Mouse (Mus musculus) left cerebral cortex, postnatal 4 days (tissue): ENCODE data around the gene Olfr1220. TPM values are rescaled to one million over a fixed set of nuclear protein-coding genes. Genes with fewer than 3 reads are reported as not detected.

Source experiments
- DNase-seq: peaks from one replicate; pipeline ENCODE4 v3.0.0-alpha.2; 2022
- intact Hi-C: fragments of 180-260 bp; cut with DNase I; formaldehyde crosslinking; loops from one replicate; pipeline ENCODE4 v1.15.1; 2025
- total RNA-seq, 2 experiments: library from RNA; stranded (reverse); gene quantifications; 2 replicates each; pipeline ENCODE4 v1.2.3; 2021

Olfr1220 gene
- not detected for total RNA-seq

GRCm38 (mm10) chr2:89106735-89107134 lies at the start of gene Olfr1220:
Gene Olfr1220, minus strand, starts transcription at chr2:89106835.
- intact Hi-C loops = no loop called here
- DNase-seq = no peak

- no peak for DNase-seq
- intact Hi-C loops = no loop called here
Observed at GRCm38 (mm10) chr2:89151460-89151859, 44.8 kb upstream of the Olfr1220 start, which contains the start of gene Olfr1223. Gene Olfr1223, minus strand, starts transcription at chr2:89151560.

- intact Hi-C loops = no loop called here
- no peak for DNase-seq
Observed at GRCm38 (mm10) chr2:89132954-89133353, 26.3 kb upstream of the Olfr1220 start, which contains the start of gene Olfr1222. Gene Olfr1222, minus strand, starts transcription at chr2:89133054.

GRCm38 (mm10) chr2:89117183-89117582 lies 10.5 kb upstream of the Olfr1220 start, which contains the start of gene Olfr1221:
Gene Olfr1221, minus strand, starts transcription at chr2:89117283.
- DNase-seq = no peak
- intact Hi-C loops = no loop called here

- DNase-seq = no peak
Observed at GRCm38 (mm10) chr2:89105651-89106050, 984 bp downstream of the Olfr1220 start.

GRCm38 (mm10) chr2:89093848-89094247 lies 12.8 kb downstream of the Olfr1220 start:
- DNase-seq = no peak
- intact Hi-C loops = no loop called here

More at GRCm38 (mm10) chr2:89105651-89106050, 984 bp downstream of the Olfr1220 start:
- intact Hi-C loops = no loop called here

- intact Hi-C loops = no loop called here
- DNase-seq = no peak
Observed at GRCm38 (mm10) chr2:89083413-89083812, 23.2 kb downstream of the Olfr1220 start, which contains the start of gene Olfr1219. Gene Olfr1219, minus strand, starts transcription at chr2:89083513.

- DNase-seq = no peak
- intact Hi-C loops = no loop called here
Observed at GRCm38 (mm10) chr2:89081487-89081886, 25.1 kb downstream of the Olfr1220 start.

- intact Hi-C loops = no loop called here
- no peak for DNase-seq
Observed at GRCm38 (mm10) chr2:89061087-89061486, 45.5 kb downstream of the Olfr1220 start, which contains the start of gene Olfr1218. Gene Olfr1218, minus strand, starts transcription at chr2:89061187.

Other genes starting within 250 kb of the Olfr1220 start
- not detected for gene Olfr1206, start 243.6 kb downstream of the Olfr1220 start, total RNA-seq
- gene Olfr1208, start 204.5 kb downstream of the Olfr1220 start, total RNA-seq = not detected
- not detected for gene Olfr1209, start 191.7 kb downstream of the Olfr1220 start, total RNA-seq
- not detected for gene Olfr1211, start 168.7 kb downstream of the Olfr1220 start, total RNA-seq
- not detected for gene Olfr1212, start 152.9 kb downstream of the Olfr1220 start, total RNA-seq
- not detected for gene Gm13762, start 126.6 kb downstream of the Olfr1220 start, total RNA-seq
- gene Olfr1214, start 114.2 kb downstream of the Olfr1220 start, total RNA-seq = not detected
- gene Olfr1215, start 99.9 kb downstream of the Olfr1220 start, total RNA-seq = not detected
- gene Olfr1216, start 88.5 kb downstream of the Olfr1220 start, total RNA-seq = not detected
- gene Olfr1217, start 74.8 kb downstream of the Olfr1220 start, total RNA-seq = not detected
- not detected for gene Olfr1218, start 45.6 kb downstream of the Olfr1220 start, total RNA-seq
- not detected for gene Olfr1219, start 23.3 kb downstream of the Olfr1220 start, total RNA-seq
- not detected for gene Olfr1221, start 10.4 kb upstream of the Olfr1220 start, total RNA-seq
- gene Olfr1222, start 26.2 kb upstream of the Olfr1220 start, total RNA-seq = not detected
- gene Olfr1223, start 44.7 kb upstream of the Olfr1220 start, total RNA-seq = not detected
- not detected for gene Olfr1224-ps1, start 57.3 kb upstream of the Olfr1220 start, total RNA-seq
- gene Olfr1225, start 67.8 kb upstream of the Olfr1220 start, total RNA-seq = not detected
- not detected for gene Olfr1226, start 93.2 kb upstream of the Olfr1220 start, total RNA-seq
- not detected for gene Olfr1228, start 147.2 kb upstream of the Olfr1220 start, total RNA-seq
- not detected for gene Olfr1229, start 181.2 kb upstream of the Olfr1220 start, total RNA-seq
- not detected for gene Olfr1230, start 190.4 kb upstream of the Olfr1220 start, total RNA-seq
- gene Olfr1231, start 200.2 kb upstream of the Olfr1220 start, total RNA-seq = not detected
- gene Olfr1232, start 222.8 kb upstream of the Olfr1220 start, total RNA-seq = not detected
- not detected for gene Olfr1233, start 235.6 kb upstream of the Olfr1220 start, total RNA-seq